Mouse (Mus musculus): ENCODE measurements at regions not wholly inside any gene's neighbourhood (a gene's known extent, or its start where the extent isn't known, plus 50 kb on each side); places are given as distances from the start of the nearest gene placed in this dataset.

DNA sequence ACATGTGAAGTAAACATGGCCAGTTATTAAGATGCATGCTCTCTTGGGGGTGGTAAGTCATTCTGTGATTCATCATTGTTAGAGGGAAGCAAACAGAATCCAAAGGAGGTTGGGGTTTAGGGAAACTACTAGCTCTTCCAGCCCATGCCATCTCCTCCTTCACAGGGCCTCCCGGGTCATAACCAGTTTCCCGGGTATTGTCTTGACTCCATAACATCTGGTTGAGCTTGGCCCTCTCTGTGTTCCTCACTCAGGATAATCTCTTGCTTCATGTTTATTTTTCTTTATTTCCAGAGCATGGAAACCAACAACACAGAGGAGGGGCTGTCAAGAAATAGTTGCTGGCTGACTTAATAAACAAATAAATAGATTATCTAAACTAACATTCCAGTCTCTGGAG, 295.3 kb downstream of the Irx1 start:
- H3K4me2 ChIP-seq (replicated peaks; ENCODE audit: low read depth, low read length) = no peak overlapping the region
- H3K9me3 ChIP-seq (ENCODE audit: control insufficient read depth, low read length) = no peaks in the 10 kb centered on the region
- H3K4me1 ChIP-seq (ENCODE audit: control insufficient read depth, insufficient read depth, low read length) = no peaks in the 10 kb centered on the region
- H3K27ac ChIP-seq (ENCODE audit: low read depth, low read length) = no peak overlapping the region
- 77% methylated on average over 2 of the region's 2 CpGs for WGBS
- H3K36me3 ChIP-seq (ENCODE audit: control insufficient read depth, insufficient read depth, low read length) = no peaks in the 10 kb centered on the region
- H3K27me3 ChIP-seq (ENCODE audit: control insufficient read depth, insufficient read depth, low read length) = no peaks in the 10 kb centered on the region
- H3K9ac ChIP-seq (ENCODE audit: low read depth, low read length) = no peak overlapping the region
- no peak for ATAC-seq (ENCODE audit: low FRiP score, low TSS enrichment)
- H3K4me3 ChIP-seq (ENCODE audit: low read length) = no peak overlapping the region

DNA sequence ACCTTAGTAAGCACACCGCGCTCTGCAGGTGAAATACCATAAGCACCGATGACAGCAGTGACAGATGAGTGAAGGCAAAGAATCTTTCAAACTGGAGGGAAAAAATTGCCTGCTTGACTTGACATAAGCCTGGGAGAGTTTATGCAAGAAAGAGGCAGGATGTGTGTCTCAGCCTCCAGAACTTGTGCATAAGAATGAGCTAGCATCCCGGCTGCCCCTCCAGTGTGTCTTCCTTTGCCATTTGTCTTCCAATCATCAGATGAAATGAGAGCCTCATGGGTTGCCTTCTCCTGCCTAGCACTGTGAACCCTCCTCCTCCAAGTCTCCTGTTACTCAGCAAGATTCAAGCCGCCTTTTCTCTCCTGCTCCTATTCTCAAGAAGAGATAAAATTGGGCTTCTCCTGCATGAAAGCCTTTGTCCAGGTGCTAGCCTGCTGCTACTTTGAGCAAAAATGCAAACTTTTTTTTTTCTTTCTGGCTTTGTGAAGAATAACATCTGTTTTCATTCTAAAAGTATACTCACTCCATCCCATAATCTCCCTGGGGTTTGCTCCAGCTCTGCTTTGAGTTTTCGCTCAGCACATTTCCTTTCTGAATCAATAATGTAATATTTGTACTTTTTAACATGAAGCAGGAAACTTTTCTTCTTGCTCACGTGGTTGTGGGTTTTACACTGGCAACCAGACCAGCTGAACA, 298.2 kb downstream of the Irx1 start:
- Histone ChIP-seq H3K27ac (ENCODE audit: low read depth, low read length) (no peak overlapping the region), H3K4me1 (ENCODE audit: control insufficient read depth, insufficient read depth, low read length) (no peaks in the 10 kb centered on the region), H3K9ac (ENCODE audit: low read depth, low read length) (no peak overlapping the region), H3K36me3 (ENCODE audit: control insufficient read depth, insufficient read depth, low read length) (no peaks in the 10 kb centered on the region), H3K9me3 (ENCODE audit: control insufficient read depth, low read length) (no peaks in the 10 kb centered on the region), H3K4me3 (ENCODE audit: low read length) (no peak overlapping the region), H3K27me3 (ENCODE audit: control insufficient read depth, insufficient read depth, low read length) (no peaks in the 10 kb centered on the region), H3K4me2 (replicated peaks; ENCODE audit: low read depth, low read length) (no peak overlapping the region)
- 68% methylated on average over 7 of the region's 7 CpGs for WGBS
- ATAC-seq (ENCODE audit: low FRiP score, low TSS enrichment) = no peak

DNA sequence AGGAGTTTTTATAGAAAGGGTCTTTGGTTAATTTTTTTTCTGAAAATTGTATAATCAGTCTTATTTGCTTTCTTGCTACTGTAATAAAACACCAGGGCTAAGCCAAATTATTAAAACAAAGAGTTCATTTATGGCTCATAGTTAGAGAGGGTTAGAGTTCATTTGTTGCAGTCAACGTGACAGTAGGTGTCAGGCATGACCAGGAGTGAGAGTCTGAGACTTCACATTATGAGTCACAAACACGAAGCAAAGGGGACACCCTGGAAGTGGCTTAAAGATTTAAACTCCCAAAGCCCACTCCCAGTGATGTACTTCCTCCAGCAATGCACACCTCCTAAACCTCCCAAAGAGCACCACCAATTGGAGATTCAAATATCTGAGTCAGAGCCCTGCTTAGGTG, 305.6 kb downstream of the Irx1 start:
- H3K4me3 ChIP-seq (ENCODE audit: low read length) = no peak overlapping the region
- ATAC-seq (ENCODE audit: low FRiP score, low TSS enrichment) = no peak
- no peaks in the 10 kb centered on the region for H3K27me3 ChIP-seq (ENCODE audit: control insufficient read depth, insufficient read depth, low read length)
- no peak overlapping the region for H3K9ac ChIP-seq (ENCODE audit: low read depth, low read length)
- H3K9me3 ChIP-seq (ENCODE audit: control insufficient read depth, low read length) = no peaks in the 10 kb centered on the region
- H3K4me2 ChIP-seq (replicated peaks; ENCODE audit: low read depth, low read length) = no peak overlapping the region
- no peaks in the 10 kb centered on the region for H3K36me3 ChIP-seq (ENCODE audit: control insufficient read depth, insufficient read depth, low read length)
- no peak overlapping the region for H3K27ac ChIP-seq (ENCODE audit: low read depth, low read length)
- 68% methylated on average over 2 of the region's 2 CpGs for WGBS
- 0 out of 2 replicates have a peak, but pooled peaks cover 5% of the 10 kb centered on the region for H3K4me1 ChIP-seq (ENCODE audit: control insufficient read depth, insufficient read depth, low read length)

DNA sequence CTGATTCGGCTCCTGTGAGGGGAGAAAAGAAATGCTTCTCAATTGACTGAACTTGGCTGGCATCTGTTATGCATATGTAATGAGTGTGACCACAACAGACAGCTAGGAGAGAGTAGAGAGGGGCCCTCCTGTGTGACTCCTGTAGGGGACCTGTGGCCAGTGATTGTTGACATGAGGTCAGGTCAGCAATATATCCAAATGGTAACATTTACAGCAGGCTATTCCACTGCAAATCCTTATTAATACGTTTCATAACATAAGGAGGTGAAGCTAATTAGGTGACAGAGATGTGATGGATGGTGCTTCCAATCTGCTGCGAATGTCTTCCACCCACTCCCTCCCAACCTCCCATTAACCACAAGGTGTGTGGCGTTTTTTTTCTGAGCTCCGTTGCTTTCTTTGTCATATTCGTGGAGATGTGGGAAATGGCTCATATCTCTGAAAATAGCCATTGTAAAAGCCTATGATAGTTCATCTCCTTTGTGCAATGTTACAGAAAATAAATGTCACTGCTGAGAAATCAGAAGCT, 309.5 kb downstream of the Irx1 start:
- no peak overlapping the region for H3K4me2 ChIP-seq (replicated peaks; ENCODE audit: low read depth, low read length)
- H3K27ac ChIP-seq (ENCODE audit: low read depth, low read length) = no peak overlapping the region
- H3K9me3 ChIP-seq (ENCODE audit: control insufficient read depth, low read length) = no peaks in the 10 kb centered on the region
- H3K4me1 ChIP-seq (ENCODE audit: control insufficient read depth, insufficient read depth, low read length) = 0 out of 2 replicates have a peak, but pooled peaks cover 5% of the 10 kb centered on the region
- no peak for ATAC-seq (ENCODE audit: low FRiP score, low TSS enrichment)
- peaks cover 7% of the 10 kb centered on the region; the same call in 1 of the 2 replicates for H3K27me3 ChIP-seq (ENCODE audit: control insufficient read depth, insufficient read depth, low read length)
- 41% methylated on average over 6 of the region's 6 CpGs for WGBS
- no peak overlapping the region for H3K4me3 ChIP-seq (ENCODE audit: low read length)
- H3K9ac ChIP-seq (ENCODE audit: low read depth, low read length) = no peak overlapping the region
- H3K36me3 ChIP-seq (ENCODE audit: control insufficient read depth, insufficient read depth, low read length) = no peaks in the 10 kb centered on the region

DNA sequence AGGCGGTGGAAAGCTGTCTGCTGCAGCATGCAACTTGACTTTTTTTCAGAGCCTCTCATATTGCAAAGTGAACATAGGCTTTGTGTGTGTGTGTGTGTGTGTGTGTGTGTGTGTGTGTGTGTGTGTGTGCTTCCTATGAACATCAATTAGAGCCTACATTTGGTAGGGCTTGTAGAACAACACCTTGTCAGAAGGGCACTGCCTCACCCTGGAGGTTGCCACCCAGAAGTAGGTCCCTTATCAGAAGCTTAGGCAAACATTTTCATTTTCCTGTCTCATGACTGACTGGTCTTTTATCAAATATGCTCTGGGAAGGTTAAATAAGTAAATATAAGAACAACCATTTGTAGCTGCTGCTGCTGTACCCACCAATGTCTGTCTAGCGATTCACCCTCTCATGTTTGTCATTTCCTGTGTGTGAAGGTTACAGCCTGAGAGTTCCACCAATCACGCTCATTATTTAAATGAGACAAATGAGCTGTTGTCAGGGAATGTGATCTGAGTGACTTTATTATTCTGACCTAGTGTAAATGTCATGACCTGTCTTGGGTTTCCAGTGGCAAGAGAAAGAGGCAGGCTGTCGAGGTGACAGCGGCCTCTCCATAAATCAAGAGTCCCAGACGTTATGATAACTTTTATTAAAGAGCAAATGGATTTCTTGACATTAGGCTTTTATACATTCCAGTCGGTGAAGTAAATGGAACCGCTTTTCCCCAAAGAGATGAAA, 310.1 kb downstream of the Irx1 start:
- no peak for ATAC-seq (ENCODE audit: low FRiP score, low TSS enrichment)
- no peaks in the 10 kb centered on the region for H3K36me3 ChIP-seq (ENCODE audit: control insufficient read depth, insufficient read depth, low read length)
- H3K9me3 ChIP-seq (ENCODE audit: control insufficient read depth, low read length) = no peaks in the 10 kb centered on the region
- H3K27ac ChIP-seq (ENCODE audit: low read depth, low read length) = no peak overlapping the region
- peaks cover 7% of the 10 kb centered on the region; the same call in 1 of the 2 replicates for H3K27me3 ChIP-seq (ENCODE audit: control insufficient read depth, insufficient read depth, low read length)
- H3K4me1 ChIP-seq (ENCODE audit: control insufficient read depth, insufficient read depth, low read length) = 0 out of 2 replicates have a peak, but pooled peaks cover 5% of the 10 kb centered on the region
- H3K4me2 ChIP-seq (replicated peaks; ENCODE audit: low read depth, low read length) = no peak overlapping the region
- WGBS = 23% methylated on average over 8 of the region's 8 CpGs
- no peak overlapping the region for H3K9ac ChIP-seq (ENCODE audit: low read depth, low read length)
- H3K4me3 ChIP-seq (ENCODE audit: low read length) = no peak overlapping the region

DNA sequence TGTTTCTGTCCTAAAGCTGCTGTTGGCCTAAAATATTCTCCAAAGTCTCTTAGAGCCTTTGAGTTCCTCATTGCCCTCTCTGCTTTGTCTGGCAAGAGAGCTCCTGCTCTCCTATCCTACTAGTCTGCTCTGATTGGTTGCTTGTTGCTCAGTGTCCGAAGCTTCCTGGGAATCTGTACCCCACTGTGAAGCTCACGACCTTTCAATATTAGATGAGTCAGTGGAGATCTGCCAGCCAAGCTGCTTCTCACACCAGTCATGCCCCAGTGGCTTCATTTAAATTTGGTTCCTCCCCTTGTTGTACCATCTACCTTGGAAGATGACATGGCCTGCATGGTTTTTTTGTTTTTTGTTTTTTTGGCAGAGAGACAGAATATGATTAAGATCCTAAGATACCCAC, 313.6 kb downstream of the Irx1 start:
- Histone ChIP-seq H3K36me3 (ENCODE audit: control insufficient read depth, insufficient read depth, low read length) (no peaks in the 10 kb centered on the region), H3K4me2 (replicated peaks; ENCODE audit: low read depth, low read length) (no peak overlapping the region), H3K9me3 (ENCODE audit: control insufficient read depth, low read length) (no peaks in the 10 kb centered on the region), H3K27ac (ENCODE audit: low read depth, low read length) (no peak overlapping the region), H3K4me1 (ENCODE audit: control insufficient read depth, insufficient read depth, low read length) (0 out of 2 replicates have a peak, but pooled peaks cover 5% of the 10 kb centered on the region), H3K27me3 (ENCODE audit: control insufficient read depth, insufficient read depth, low read length) (peaks cover 7% of the 10 kb centered on the region; the same call in 1 of the 2 replicates), H3K4me3 (ENCODE audit: low read length) (no peak overlapping the region), H3K9ac (ENCODE audit: low read depth, low read length) (no peak overlapping the region)
- ATAC-seq (ENCODE audit: low FRiP score, low TSS enrichment) = no peak
- 40% methylated on average over 2 of the region's 2 CpGs for WGBS

DNA sequence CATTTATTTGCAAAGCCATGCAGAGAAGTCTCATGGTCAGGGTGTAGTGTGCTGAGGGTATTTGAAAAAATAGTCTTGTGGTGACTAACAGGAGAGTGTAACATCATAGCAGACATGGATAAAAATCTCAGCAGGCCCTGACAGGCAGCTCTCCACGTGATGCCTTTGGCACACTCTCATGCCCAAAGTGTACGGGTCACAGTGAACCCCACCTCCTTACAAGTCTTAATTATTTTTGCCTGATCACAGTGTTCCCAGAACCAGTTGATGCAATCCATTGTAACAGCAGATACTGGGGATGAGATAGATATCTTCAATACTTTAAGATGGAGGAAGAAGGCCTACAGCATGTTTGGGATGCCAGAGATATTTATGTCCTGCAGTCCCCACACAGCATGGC, 314.5 kb downstream of the Irx1 start:
- H3K9me3 ChIP-seq (ENCODE audit: control insufficient read depth, low read length) = no peaks in the 10 kb centered on the region

DNA sequence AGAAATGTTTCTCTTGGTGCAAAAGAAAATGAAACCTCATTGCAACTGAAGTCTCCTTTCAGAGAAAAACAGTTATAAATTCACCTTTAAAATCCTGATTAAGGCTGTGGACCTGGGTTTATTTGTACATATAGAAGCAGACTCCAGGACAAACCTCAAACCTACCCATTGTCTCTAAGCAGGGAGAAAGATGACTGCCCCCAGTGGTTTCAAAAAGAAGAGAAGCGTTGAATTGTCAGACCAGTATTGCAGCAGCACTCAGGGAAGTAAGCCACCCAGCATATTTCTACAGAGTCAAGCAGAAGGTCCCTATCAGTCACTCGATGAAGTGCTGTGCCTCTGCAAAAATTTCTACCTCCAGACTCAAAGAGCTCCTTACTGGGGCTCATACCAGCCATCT, 332.1 kb downstream of the Irx1 start:
- no peak for ATAC-seq (ENCODE audit: low FRiP score, low TSS enrichment)
- WGBS = 65% methylated on average over 2 of the region's 2 CpGs

More for the DNA sequence above, 314.5 kb downstream of the Irx1 start:
- no peak overlapping the region for H3K27ac ChIP-seq (ENCODE audit: low read depth, low read length)
- H3K9ac ChIP-seq (ENCODE audit: low read depth, low read length) = no peak overlapping the region
- no peak overlapping the region for H3K4me3 ChIP-seq (ENCODE audit: low read length)
- H3K4me1 ChIP-seq (ENCODE audit: control insufficient read depth, insufficient read depth, low read length) = 0 out of 2 replicates have a peak, but pooled peaks cover 5% of the 10 kb centered on the region
- H3K4me2 ChIP-seq (replicated peaks; ENCODE audit: low read depth, low read length) = no peak overlapping the region
- no peak for ATAC-seq (ENCODE audit: low FRiP score, low TSS enrichment)
- 81% methylated on average over 2 of the region's 2 CpGs for WGBS
- H3K27me3 ChIP-seq (ENCODE audit: control insufficient read depth, insufficient read depth, low read length) = peaks cover 7% of the 10 kb centered on the region; the same call in 1 of the 2 replicates
- H3K36me3 ChIP-seq (ENCODE audit: control insufficient read depth, insufficient read depth, low read length) = no peaks in the 10 kb centered on the region

DNA sequence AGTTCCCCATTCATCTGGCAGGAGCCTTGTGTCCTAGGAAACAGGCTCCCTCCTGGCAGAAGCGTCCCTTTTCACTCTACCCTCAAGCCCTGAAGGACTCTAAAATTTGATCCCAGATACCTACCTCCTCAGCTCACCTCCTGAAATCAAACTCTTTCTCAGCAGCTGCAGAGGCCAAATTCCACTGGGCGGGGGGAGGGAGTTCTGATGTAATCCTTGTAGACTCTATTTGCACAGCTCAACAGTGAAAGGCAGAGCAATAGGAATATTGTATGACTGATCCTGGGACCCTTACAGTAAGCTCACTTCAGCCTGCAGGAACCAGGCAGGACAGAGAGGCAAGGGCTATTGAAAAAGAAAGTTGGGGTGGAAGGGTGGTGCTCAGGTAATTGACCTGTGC, 346.3 kb downstream of the Irx1 start:
- Histone ChIP-seq H3K4me2 (replicated peaks; ENCODE audit: low read depth, low read length) (no peak overlapping the region), H3K27me3 (ENCODE audit: control insufficient read depth, insufficient read depth, low read length) (no peaks in the 10 kb centered on the region; the same call in 1 of the 2 replicates), H3K27ac (ENCODE audit: low read depth, low read length) (no peak overlapping the region), H3K9me3 (ENCODE audit: control insufficient read depth, low read length) (no peaks in the 10 kb centered on the region), H3K36me3 (ENCODE audit: control insufficient read depth, insufficient read depth, low read length) (no peaks in the 10 kb centered on the region), H3K4me1 (ENCODE audit: control insufficient read depth, insufficient read depth, low read length) (no peaks in the 10 kb centered on the region), H3K9ac (ENCODE audit: low read depth, low read length) (no peak overlapping the region), H3K4me3 (ENCODE audit: low read length) (no peak overlapping the region)
- ATAC-seq (ENCODE audit: low FRiP score, low TSS enrichment) = no peak
- WGBS = 14% methylated on average over 2 of the region's 2 CpGs

More for the DNA sequence above, 332.1 kb downstream of the Irx1 start:
- Histone ChIP-seq H3K4me2 (replicated peaks; ENCODE audit: low read depth, low read length) (no peak overlapping the region), H3K4me1 (ENCODE audit: control insufficient read depth, insufficient read depth, low read length) (no peaks in the 10 kb centered on the region), H3K36me3 (ENCODE audit: control insufficient read depth, insufficient read depth, low read length) (no peaks in the 10 kb centered on the region), H3K27ac (ENCODE audit: low read depth, low read length) (no peak overlapping the region), H3K9me3 (ENCODE audit: control insufficient read depth, low read length) (no peaks in the 10 kb centered on the region), H3K4me3 (ENCODE audit: low read length) (no peak overlapping the region), H3K9ac (ENCODE audit: low read depth, low read length) (no peak overlapping the region), H3K27me3 (ENCODE audit: control insufficient read depth, insufficient read depth, low read length) (0 out of 2 replicates have a peak, but pooled peaks cover 2% of the 10 kb centered on the region)
